Mouse (Mus musculus) kidney, adult 2 months (tissue): ENCODE data around the gene Man1a.

Source experiments
- CTCF ChIP-seq: fragments of 200-500 bp; conservative IDR thresholded peaks from 2 replicates; pipeline ENCODE4 v1.5.1; 2011; ENCODE audit warnings: low read depth, mild to moderate bottlenecking, control low read depth, low read length, moderate library complexity, mixed read lengths; ENCODE audit not compliant: insufficient read depth, insufficient read length
- POLR2A ChIP-seq: fragments of 200-500 bp; IDR thresholded peaks from one replicate; pipeline ENCODE4 v1.6.1; 2011; ENCODE audit warnings: low read depth, low read length, control low read depth

DNA sequence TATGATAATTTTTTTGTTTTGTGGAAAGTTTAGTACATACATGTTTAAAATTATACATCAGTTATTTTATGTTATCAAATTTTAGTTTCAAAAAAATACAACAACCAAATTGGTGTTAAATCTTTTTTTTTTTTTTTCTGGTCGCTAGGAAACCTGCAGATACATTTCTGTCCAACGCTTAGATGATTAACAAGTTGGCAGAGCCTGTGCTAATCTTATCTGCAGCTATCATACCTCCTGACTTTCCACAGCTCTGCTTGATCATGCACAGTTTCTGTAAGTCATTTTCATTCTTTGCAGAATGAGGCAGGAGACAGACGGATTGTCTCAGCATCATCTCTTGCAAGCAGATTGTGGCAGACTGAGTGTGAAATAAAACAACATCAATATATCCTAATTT lies 69.5 kb downstream of the Man1a start:
- TF ChIP-seq POLR2A (no peak), CTCF (no peak)
